Mouse (Mus musculus): ENCODE data around the gene Pdlim3. TPM values are rescaled to one million over a fixed set of nuclear protein-coding genes. Genes with fewer than 3 reads are reported as not detected.
"Not testable (repeated sequence)": the region's sequence is repeated elsewhere in the genome, so short reads cannot be mapped to it uniquely, and the experiment has no call there.

Gene Pdlim3
- total and polyA plus RNA-seq, 3 experiments, result not detected

DNA sequence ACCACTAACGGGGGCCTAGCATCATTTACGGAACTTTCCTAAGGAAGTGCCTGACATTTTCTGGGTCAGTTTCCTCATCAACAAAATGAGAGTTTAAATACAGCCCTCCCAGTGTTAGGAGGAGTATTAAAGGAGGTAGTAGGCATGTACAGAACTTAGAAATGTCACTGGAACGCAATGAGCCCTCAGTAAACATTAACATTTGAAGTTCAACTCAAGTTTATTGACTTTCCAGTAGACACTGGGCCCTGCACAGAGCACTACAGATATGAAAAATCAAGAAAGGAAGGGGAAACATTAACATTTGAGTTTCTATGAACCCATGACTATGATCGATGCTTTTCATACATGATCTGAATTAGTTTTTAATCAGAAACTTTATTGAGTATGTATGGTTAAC lies 30.1 kb upstream of the Pdlim3 start:
- Histone ChIP-seq H3K36me3 (ENCODE audit: control insufficient read depth in 1 of 2, insufficient read depth in 2 of 2, low read length in 2 of 2) (no peaks in the 10 kb centered on the region), H3K27ac (ENCODE audit: control insufficient read depth, low read depth, low read length) (no peak overlapping the region), H3K4me1 (ENCODE audit: control insufficient read depth in 1 of 2, insufficient read depth in 2 of 2, low read length in 2 of 2) (no peaks in the 10 kb centered on the region), H3K4me3 (ENCODE audit: control insufficient read depth in 1 of 2, insufficient read depth in 1 of 2, low read depth in 2 of 2, low read length in 2 of 2) (no peak overlapping the region), H3K9ac (ENCODE audit: control insufficient read depth, low read depth, low read length, poor library complexity, severe bottlenecking) (no peak overlapping the region), H3K27me3 (ENCODE audit: control insufficient read depth in 1 of 2, insufficient read depth in 2 of 2, low read length in 2 of 2) (no peaks in the 10 kb centered on the region), H3K79me2 (ENCODE audit: control insufficient read depth, insufficient read depth, low read length, poor library complexity) (no peaks in the 10 kb centered on the region), H3K9me3 (replicated peaks; ENCODE audit: insufficient read depth, low read length) (no peaks in the 10 kb centered on the region)
- no peak for DNase-seq (ENCODE audit: low read depth, low spot score)
- TF ChIP-seq MYB (IDR thresholded peaks at IDR 0.05; ENCODE audit: low read depth, low read length), result no peak
- TF ChIP-seq E2F4 (IDR thresholded peaks at IDR 0.05; ENCODE audit: borderline replicate concordance, low read depth, low read length), result no peak
- TF ChIP-seq HCFC1 (IDR thresholded peaks at IDR 0.05; ENCODE audit: low read depth, low read length), result no peak
- TF ChIP-seq RCOR1 (IDR thresholded peaks at IDR 0.05; ENCODE audit: low read depth, low read length), result no peak

DNA sequence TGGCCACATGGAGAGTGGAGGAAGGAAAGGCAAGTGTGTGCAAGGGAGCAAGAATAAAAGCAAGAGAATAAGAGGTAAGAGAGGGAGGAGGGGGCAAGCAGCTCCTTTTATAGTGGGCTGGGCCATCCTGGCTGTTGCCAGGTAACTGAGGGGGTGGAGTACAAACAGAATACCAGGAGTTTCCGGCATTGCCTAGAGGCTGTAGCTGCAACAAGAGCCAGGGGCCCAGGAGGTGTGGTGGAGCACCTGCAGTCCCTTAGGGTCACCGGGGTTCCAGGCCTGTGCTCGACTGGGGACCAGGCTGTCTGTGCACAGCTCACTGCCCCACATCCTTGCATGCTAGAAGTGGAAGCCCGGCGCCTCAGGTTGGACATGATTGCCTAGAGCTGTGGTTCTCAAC lies 27.5 kb upstream of the Pdlim3 start:
- Histone ChIP-seq H3K4me1 (ENCODE audit: control insufficient read depth in 1 of 2, insufficient read depth in 2 of 2, low read length in 2 of 2) (no peaks in the 10 kb centered on the region), H3K27ac (ENCODE audit: control insufficient read depth, low read depth, low read length) (no peak overlapping the region), H3K9ac (ENCODE audit: control insufficient read depth, low read depth, low read length, poor library complexity, severe bottlenecking) (no peak overlapping the region), H3K4me3 (ENCODE audit: control insufficient read depth in 1 of 2, insufficient read depth in 1 of 2, low read depth in 2 of 2, low read length in 2 of 2) (no peak overlapping the region), H3K36me3 (ENCODE audit: control insufficient read depth in 1 of 2, insufficient read depth in 2 of 2, low read length in 2 of 2) (no peaks in the 10 kb centered on the region), H3K79me2 (ENCODE audit: control insufficient read depth, insufficient read depth, low read length, poor library complexity) (no peaks in the 10 kb centered on the region), H3K27me3 (ENCODE audit: control insufficient read depth in 1 of 2, insufficient read depth in 2 of 2, low read length in 2 of 2) (no peaks in the 10 kb centered on the region), H3K9me3 (replicated peaks; ENCODE audit: insufficient read depth, low read length) (no peaks in the 10 kb centered on the region)
- DNase-seq (ENCODE audit: low read depth, low spot score), result no peak
- TF ChIP-seq TCF12 (IDR thresholded peaks at IDR 0.05; ENCODE audit: low read depth, low read length) (no peak), MXI1 (IDR thresholded peaks at IDR 0.05; ENCODE audit: low read depth, low read length) (no peak), RCOR1 (IDR thresholded peaks at IDR 0.05; ENCODE audit: low read depth, low read length) (no peak), CHD1 (IDR thresholded peaks at IDR 0.05; ENCODE audit: low read depth, low read length) (no peak), ZC3H11A (IDR thresholded peaks at IDR 0.05; ENCODE audit: low read depth, low read length) (no peak), NRF1 (IDR thresholded peaks at IDR 0.05; ENCODE audit: insufficient read depth, low read depth, low read length, poor library complexity, severe bottlenecking) (no peak), CTCF (IDR thresholded peaks at IDR 0.05 in 2 of 3, conservative IDR thresholded peaks at IDR 0.05 in 1 of 3; ENCODE audit: control insufficient read depth in 1 of 3, insufficient read depth in 1 of 3, low read depth in 2 of 3, low read length in 3 of 3, poor library complexity in 1 of 3, severe bottlenecking in 1 of 3) (no peak)

GRCm38 (mm10) chr8:45858391-45858790 lies 26.9 kb upstream of the Pdlim3 start:
- DNase-seq (ENCODE audit: low read depth, low spot score), result no peak
- no peak overlapping the region for H3K9ac ChIP-seq (ENCODE audit: control insufficient read depth, low read depth, low read length, poor library complexity, severe bottlenecking)
- no peaks in the 10 kb centered on the region for H3K79me2 ChIP-seq (ENCODE audit: control insufficient read depth, insufficient read depth, low read length, poor library complexity)
- H3K27me3 ChIP-seq (ENCODE audit: control insufficient read depth in 1 of 2, insufficient read depth in 2 of 2, low read length in 2 of 2), result no peaks in the 10 kb centered on the region
- H3K27ac ChIP-seq (ENCODE audit: control insufficient read depth, low read depth, low read length), result no peak overlapping the region
- H3K4me1 ChIP-seq (ENCODE audit: control insufficient read depth in 1 of 2, insufficient read depth in 2 of 2, low read length in 2 of 2), result no peaks in the 10 kb centered on the region
- no peak overlapping the region for H3K4me3 ChIP-seq (ENCODE audit: control insufficient read depth in 1 of 2, insufficient read depth in 1 of 2, low read depth in 2 of 2, low read length in 2 of 2)
- no peaks in the 10 kb centered on the region for H3K36me3 ChIP-seq (ENCODE audit: control insufficient read depth in 1 of 2, insufficient read depth in 2 of 2, low read length in 2 of 2)
- TF ChIP-seq POLR2AphosphoS5 (IDR thresholded peaks at IDR 0.05; ENCODE audit: borderline replicate concordance, low read depth, low read length) (no peak), TAL1 (IDR thresholded peaks at IDR 0.05; ENCODE audit: low read length) (no peak), EP300 (IDR thresholded peaks at IDR 0.05; ENCODE audit: low read depth in 1 of 2, low read length in 2 of 2) (no peak)
- H3K9me3 ChIP-seq (replicated peaks; ENCODE audit: insufficient read depth, low read length), result no peaks in the 10 kb centered on the region

- DNase-seq (ENCODE audit: low read depth, low spot score); H3K27me3 ChIP-seq (ENCODE audit: control insufficient read depth in 1 of 2, insufficient read depth in 2 of 2, low read length in 2 of 2); H3K9ac ChIP-seq (ENCODE audit: control insufficient read depth, low read depth, low read length, poor library complexity, severe bottlenecking); H3K36me3 ChIP-seq (ENCODE audit: control insufficient read depth in 1 of 2, insufficient read depth in 2 of 2, low read length in 2 of 2); H3K4me1 ChIP-seq (ENCODE audit: control insufficient read depth in 1 of 2, insufficient read depth in 2 of 2, low read length in 2 of 2); H3K27ac ChIP-seq (ENCODE audit: control insufficient read depth, low read depth, low read length); H3K9me3 ChIP-seq (replicated peaks; ENCODE audit: insufficient read depth, low read length); H3K79me2 ChIP-seq (ENCODE audit: control insufficient read depth, insufficient read depth, low read length, poor library complexity); H3K4me3 ChIP-seq (ENCODE audit: control insufficient read depth in 1 of 2, insufficient read depth in 1 of 2, low read depth in 2 of 2, low read length in 2 of 2): not testable (repeated sequence)
These were observed 13.7 kb upstream of the Pdlim3 start for GRCm38 (mm10) chr8:45871587-45871986.

Data from MEL (cell line).